Mouse (Mus musculus) forebrain, embryonic 12.5 days (tissue): ENCODE results near the gene Gapdh. TPM values are rescaled to one million over a fixed set of nuclear protein-coding genes. Genes with fewer than 3 reads are reported as not detected.
"Not testable (repeated sequence)": the region's sequence is repeated elsewhere in the genome, so short reads cannot be mapped to it uniquely, and the experiment has no call there.

Experiments
- ATAC-seq: fragments of 200-750 bp; cut with Nextera tagmentation; 2 replicates; pipeline ENCODE4 v1.8.0; 2017; ENCODE audit warnings: moderate TSS enrichment; ENCODE audit not compliant: low FRiP score
- H3K27ac ChIP-seq: fragments of 300-500 bp; sonication (generic); 2 replicates; pipeline ENCODE4 v1.5.1; 2016; ENCODE audit warnings: mild to moderate bottlenecking
- H3K27me3 ChIP-seq: fragments of 300-500 bp; sonication (generic); 2 replicates; pipeline ENCODE4 v1.6.1; 2016; ENCODE audit warnings: mild to moderate bottlenecking
- H3K36me3 ChIP-seq: fragments of 300-500 bp; sonication (generic); replicated peaks from 2 replicates; pipeline ENCODE4 v1.6.1; 2016; ENCODE audit warnings: mild to moderate bottlenecking
- H3K4me1 ChIP-seq: fragments of 300-500 bp; sonication (generic); 2 replicates; pipeline ENCODE4 v1.6.1; 2016
- H3K4me2 ChIP-seq: fragments of 300-500 bp; sonication (generic); 2 replicates; pipeline ENCODE4 v1.6.1; 2016; ENCODE audit warnings: mild to moderate bottlenecking, moderate library complexity
- H3K4me3 ChIP-seq: fragments of 300-500 bp; sonication (generic); replicated peaks from 2 replicates; pipeline ENCODE4 v1.5.1; 2016; ENCODE audit warnings: mild to moderate bottlenecking
- H3K9ac ChIP-seq: fragments of 300-500 bp; sonication (generic); 2 replicates; pipeline ENCODE4 v1.6.1; 2016; ENCODE audit warnings: mild to moderate bottlenecking
- H3K9me3 ChIP-seq: fragments of 300-500 bp; sonication (generic); 2 replicates; pipeline ENCODE4 v1.6.1; 2016
- WGBS: fragments of 180-500 bp; shearing (Covaris S2); methylation state at CpG from one replicate; pipeline ENCODE4 v1.1.7; 2016; 5-methylcytosine and 5-hydroxymethylcytosine counted together
- polyA plus RNA-seq: library from polyadenylated mRNA; unstranded; fragments of >200 nt; fragmentation: Nextera tagmentation; extraction: Ambion mirVana; gene quantifications from 2 replicates; pipeline ENCODE4 v1.2.1, GENCODE M21; 2016

The Gapdh gene
- polyA plus RNA-seq, 1 experiment from 2014 or later, result 2,231 TPM

GRCm38 (mm10) chr6:125164672-125165327 lies 1.5 kb downstream of the Gapdh start:
- H3K4me1 ChIP-seq, result peaks cover 56% of the 10 kb centered on the region
- WGBS, result under 1% methylated on average over 38 of the region's 39 CpGs

GRCm38 (mm10) chr6:125163801-125164657 lies 2.2 kb downstream of the Gapdh start:
- 4% methylated on average over 20 of the region's 20 CpGs for WGBS
- Histone ChIP-seq H3K9me3 (no peaks in the 10 kb centered on the region), H3K9ac (peak overlapping the region; percentile 98), H3K27me3 (no peaks in the 10 kb centered on the region), H3K27ac (peak overlapping the region; percentile 96), H3K4me2 (peak overlapping the region; percentile 95), H3K36me3 (peaks cover 65% of the 10 kb centered on the region), H3K4me3 (peak overlapping the region; percentile 98), H3K4me1 (peaks cover 56% of the 10 kb centered on the region)
- ATAC-seq, result no peak

More at GRCm38 (mm10) chr6:125164672-125165327, 1.5 kb downstream of the Gapdh start:
- Histone ChIP-seq H3K36me3 (peaks cover 65% of the 10 kb centered on the region), H3K4me2 (peak overlapping the region; percentile 95), H3K27me3 (no peaks in the 10 kb centered on the region), H3K9me3 (no peaks in the 10 kb centered on the region), H3K4me3 (peak overlapping the region; percentile 98), H3K27ac (peak overlapping the region; percentile 96), H3K9ac (peak overlapping the region; percentile 98)
- peak; percentile 47 for ATAC-seq

DNA sequence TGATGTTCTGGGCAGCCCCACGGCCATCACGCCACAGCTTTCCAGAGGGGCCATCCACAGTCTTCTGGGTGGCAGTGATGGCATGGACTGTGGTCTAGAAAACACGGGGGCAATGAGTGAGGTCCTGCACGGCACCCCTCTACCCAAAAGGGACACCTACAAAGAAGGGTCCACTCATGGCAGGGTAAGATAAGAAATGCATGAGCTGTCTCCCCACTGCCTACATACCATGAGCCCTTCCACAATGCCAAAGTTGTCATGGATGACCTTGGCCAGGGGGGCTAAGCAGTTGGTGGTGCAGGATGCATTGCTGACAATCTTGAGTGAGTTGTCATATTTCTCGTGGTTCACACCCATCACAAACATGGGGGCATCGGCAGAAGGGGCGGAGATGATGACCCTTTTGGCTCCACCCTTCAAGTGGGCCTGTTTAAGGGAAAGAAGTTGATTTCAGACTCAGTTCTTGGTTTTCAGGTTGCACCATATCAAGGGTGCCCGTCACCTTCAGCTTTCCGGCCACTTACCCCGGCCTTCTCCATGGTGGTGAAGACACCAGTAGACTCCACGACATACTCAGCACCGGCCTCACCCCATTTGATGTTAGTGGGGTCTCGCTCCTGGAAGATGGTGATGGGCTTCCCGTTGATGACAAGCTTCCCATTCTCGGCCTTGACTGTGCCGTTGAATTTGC lies 3.5 kb downstream of the Gapdh start:
- 70% methylated on average over 13 of the region's 16 CpGs for WGBS
- Histone ChIP-seq H3K4me3 (peak overlapping the region; percentile 16; the same call in 1 of the 2 replicates), H3K4me2 (peak overlapping the region; percentile 36), H3K4me1 (peaks cover 56% of the 10 kb centered on the region), H3K36me3 (peaks cover 63% of the 10 kb centered on the region)
- not testable (repeated sequence) for H3K9me3 ChIP-seq, H3K27ac ChIP-seq, H3K9ac ChIP-seq, H3K27me3 ChIP-seq, ATAC-seq

- H3K27me3 ChIP-seq, H3K9me3 ChIP-seq, H3K4me3 ChIP-seq, ATAC-seq, H3K9ac ChIP-seq, H3K27ac ChIP-seq: not testable (repeated sequence)
- H3K4me1 ChIP-seq, result peaks cover 56% of the 10 kb centered on the region
- peak overlapping the region; percentile 36 for H3K4me2 ChIP-seq
- WGBS, result 20% methylated on average over 4 of the region's 5 CpGs
- peaks cover 62% of the 10 kb centered on the region for H3K36me3 ChIP-seq
Observed at GRCm38 (mm10) chr6:125161971-125162370, 4.3 kb downstream of the Gapdh start.

- H3K4me1 ChIP-seq, result peaks cover 52% of the 10 kb centered on the region
- ATAC-seq, result no peak
- H3K4me3 ChIP-seq, result 0 out of 2 replicates have a peak overlapping the region, but pooled peaks have one; percentile 2
- WGBS, result 12% methylated on average over 22 of the region's 22 CpGs
- no peaks in the 10 kb centered on the region for H3K9me3 ChIP-seq
- no peak overlapping the region for H3K4me2 ChIP-seq
- H3K9ac ChIP-seq, result no peak overlapping the region
- H3K27me3 ChIP-seq, result no peaks in the 10 kb centered on the region
- peak overlapping the region; percentile 61 for H3K27ac ChIP-seq
- H3K36me3 ChIP-seq, result peaks cover 65% of the 10 kb centered on the region
Observed at GRCm38 (mm10) chr6:125160854-125161760, 5.2 kb downstream of the Gapdh start.

DNA sequence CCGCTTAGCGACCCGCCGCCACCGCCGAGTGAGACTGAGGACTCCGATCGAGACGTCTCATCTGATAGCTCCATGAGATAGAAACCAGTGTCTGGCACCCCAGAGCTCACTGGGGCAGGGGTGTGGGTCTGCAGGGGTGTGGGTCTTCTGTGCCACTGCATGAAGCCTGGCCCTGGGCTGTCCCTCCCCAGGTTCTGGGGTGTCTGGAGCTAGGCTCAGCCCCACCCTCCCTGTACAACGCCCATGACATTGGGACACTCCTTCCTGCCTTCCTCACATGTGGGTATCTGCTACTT lies 5.8 kb downstream of the Gapdh start:
- Histone ChIP-seq H3K36me3 (peaks cover 70% of the 10 kb centered on the region), H3K4me2 (no peak overlapping the region), H3K9ac (0 out of 2 replicates have a peak overlapping the region, but pooled peaks have one; percentile 0), H3K27me3 (no peaks in the 10 kb centered on the region), H3K4me1 (peaks cover 49% of the 10 kb centered on the region), H3K9me3 (no peaks in the 10 kb centered on the region), H3K4me3 (0 out of 2 replicates have a peak overlapping the region, but pooled peaks have one; percentile 2), H3K27ac (peak overlapping the region; percentile 61)
- 67% methylated on average over 10 of the region's 10 CpGs for WGBS
- ATAC-seq, result no peak

DNA sequence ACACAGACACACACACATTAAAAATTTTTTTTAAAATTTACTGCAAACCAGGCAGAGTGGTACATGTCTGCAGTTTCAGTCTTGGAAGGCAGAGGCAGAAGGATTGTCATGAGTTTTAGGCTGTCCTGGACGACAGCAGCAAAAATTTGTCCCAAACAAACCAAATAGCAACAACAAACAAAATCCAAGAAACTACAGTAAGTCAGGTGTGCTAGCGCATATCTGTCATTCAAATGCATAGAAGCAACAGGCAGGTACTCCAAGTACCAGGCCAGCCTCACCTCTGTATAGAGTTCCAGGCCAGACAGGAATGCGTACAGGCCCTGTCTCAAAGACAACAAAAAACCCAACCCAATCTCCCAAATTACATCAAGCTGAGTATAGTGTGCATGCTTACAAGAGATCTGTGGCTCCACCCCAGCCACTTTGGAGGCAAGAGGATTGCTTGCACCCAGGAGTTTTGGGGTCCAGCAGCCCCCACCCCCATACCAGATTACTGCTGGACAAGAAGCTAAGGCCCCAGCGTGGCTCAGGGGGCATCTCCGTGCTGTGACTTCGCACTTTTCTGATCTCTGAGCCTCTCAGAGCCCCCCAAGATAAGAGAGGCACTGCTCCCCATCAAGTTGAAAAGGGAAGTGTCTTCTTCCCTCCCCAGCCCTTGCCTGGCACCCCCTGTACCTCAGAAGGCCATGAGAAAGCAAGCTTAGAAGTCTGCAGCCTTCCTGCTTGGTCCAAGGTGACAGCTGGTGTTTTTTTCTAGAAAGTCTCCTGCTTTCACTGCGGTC lies 6.3 kb downstream of the Gapdh start:
- 87% methylated on average over 7 of the region's 7 CpGs for WGBS

DNA sequence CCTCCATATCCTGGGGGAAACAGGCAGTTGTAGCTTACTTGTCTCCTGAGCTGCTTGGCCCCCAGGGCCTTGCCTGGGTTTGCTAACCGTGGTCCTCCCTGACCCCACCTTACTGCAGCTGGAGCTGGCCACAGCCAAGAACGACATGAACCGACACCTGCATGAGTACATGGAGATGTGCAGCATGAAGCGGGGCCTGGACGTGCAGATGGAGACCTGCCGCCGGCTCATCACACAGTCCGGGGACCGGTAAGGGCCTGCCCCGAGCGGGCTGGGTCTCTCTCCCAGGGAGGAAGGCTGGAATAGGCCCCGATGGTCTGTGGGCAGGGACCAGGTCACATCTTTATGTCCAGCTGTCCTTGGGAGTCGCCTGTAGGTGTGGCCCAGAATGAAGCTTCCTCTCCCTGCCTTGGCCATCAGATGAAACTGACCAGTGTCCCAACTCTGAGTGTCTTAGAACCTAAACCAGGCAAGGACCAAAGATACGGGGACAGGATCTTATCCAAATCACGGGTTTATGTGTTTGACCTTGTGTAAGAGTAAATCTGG lies 7.2 kb downstream of the Gapdh start:
- ATAC-seq, result no peak
- Histone ChIP-seq H3K4me2 (no peak overlapping the region), H3K4me1 (peaks cover 45% of the 10 kb centered on the region), H3K27me3 (no peaks in the 10 kb centered on the region), H3K9me3 (no peaks in the 10 kb centered on the region), H3K4me3 (no peak overlapping the region), H3K27ac (no peak overlapping the region; the same call in 1 of the 2 replicates), H3K9ac (no peak overlapping the region), H3K36me3 (peaks cover 78% of the 10 kb centered on the region)
- 88% methylated on average over 15 of the region's 15 CpGs for WGBS

More for the DNA sequence above, 6.3 kb downstream of the Gapdh start:
- Histone ChIP-seq H3K4me1 (peaks cover 49% of the 10 kb centered on the region), H3K4me2 (no peak overlapping the region), H3K9me3 (no peaks in the 10 kb centered on the region), H3K36me3 (peaks cover 76% of the 10 kb centered on the region), H3K9ac (0 out of 2 replicates have a peak overlapping the region, but pooled peaks have one; percentile 0), H3K27me3 (no peaks in the 10 kb centered on the region), H3K27ac (peak overlapping the region; percentile 61), H3K4me3 (no peak overlapping the region)
- ATAC-seq, result no peak

DNA sequence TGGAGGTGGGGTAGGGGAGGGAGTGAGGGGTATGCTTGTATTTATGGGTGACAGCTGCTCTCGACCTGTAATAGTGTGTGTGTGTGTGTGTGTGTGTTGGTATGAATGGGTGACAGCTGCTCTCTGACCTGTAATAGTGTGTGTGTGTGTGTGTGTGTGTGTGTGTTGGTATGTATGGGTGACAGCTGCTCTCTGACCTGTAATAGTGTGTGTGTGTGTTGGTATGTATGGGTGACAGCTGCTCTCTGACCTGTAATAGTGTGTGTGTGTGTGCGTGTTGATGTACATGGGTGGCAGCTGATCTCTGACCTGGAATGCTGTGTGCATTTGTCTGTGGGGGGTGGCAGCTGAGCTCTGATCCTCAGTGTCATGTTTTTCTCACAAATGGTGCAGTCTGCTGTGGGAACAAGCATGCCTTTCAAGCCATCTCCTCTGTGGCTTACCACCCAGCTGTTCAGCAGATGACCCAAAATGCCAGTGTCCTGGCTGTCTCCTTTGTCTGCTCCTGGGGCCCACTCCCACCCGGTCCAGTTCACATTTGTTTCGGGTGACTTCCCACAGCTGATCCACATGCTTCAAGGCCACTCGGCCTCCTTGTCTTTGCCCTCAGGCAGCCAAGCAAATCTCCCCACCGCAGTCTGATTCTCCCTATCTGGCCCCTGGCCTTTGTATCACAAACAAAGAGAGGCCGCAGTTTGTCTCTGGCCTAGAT lies 9.2 kb downstream of the Gapdh start:
- peak overlapping the region; percentile 65 for H3K27ac ChIP-seq
- no peak for ATAC-seq
- H3K36me3 ChIP-seq, result peaks cover 80% of the 10 kb centered on the region
- H3K4me3 ChIP-seq, result no peak overlapping the region
- H3K4me1 ChIP-seq, result peaks cover 34% of the 10 kb centered on the region
- H3K9ac ChIP-seq, result peak overlapping the region; percentile 13; the same call in 1 of the 2 replicates
- WGBS, result 33% methylated on average over 7 of the region's 7 CpGs
- H3K9me3 ChIP-seq, result no peaks in the 10 kb centered on the region
- no peak overlapping the region for H3K4me2 ChIP-seq
- no peaks in the 10 kb centered on the region for H3K27me3 ChIP-seq

GRCm38 (mm10) chr6:125156491-125156890 lies 9.8 kb downstream of the Gapdh start:
- WGBS, result 87% methylated on average over 3 of the region's 3 CpGs
- no peaks in the 10 kb centered on the region for H3K9me3 ChIP-seq
- H3K27me3 ChIP-seq, result no peaks in the 10 kb centered on the region
- no peak overlapping the region for H3K4me3 ChIP-seq
- peaks cover 32% of the 10 kb centered on the region for H3K4me1 ChIP-seq
- H3K36me3 ChIP-seq, result peaks cover 83% of the 10 kb centered on the region
- no peak overlapping the region for H3K27ac ChIP-seq
- H3K9ac ChIP-seq, result no peak overlapping the region
- ATAC-seq, result no peak
- no peak overlapping the region for H3K4me2 ChIP-seq
